Mouse (Mus musculus): ENCODE data around the gene Ly6g6c.
A peak's percentile ranks its signal among the peaks of the same experiment; 100 is the strongest.

The Ly6g6c gene

DNA sequence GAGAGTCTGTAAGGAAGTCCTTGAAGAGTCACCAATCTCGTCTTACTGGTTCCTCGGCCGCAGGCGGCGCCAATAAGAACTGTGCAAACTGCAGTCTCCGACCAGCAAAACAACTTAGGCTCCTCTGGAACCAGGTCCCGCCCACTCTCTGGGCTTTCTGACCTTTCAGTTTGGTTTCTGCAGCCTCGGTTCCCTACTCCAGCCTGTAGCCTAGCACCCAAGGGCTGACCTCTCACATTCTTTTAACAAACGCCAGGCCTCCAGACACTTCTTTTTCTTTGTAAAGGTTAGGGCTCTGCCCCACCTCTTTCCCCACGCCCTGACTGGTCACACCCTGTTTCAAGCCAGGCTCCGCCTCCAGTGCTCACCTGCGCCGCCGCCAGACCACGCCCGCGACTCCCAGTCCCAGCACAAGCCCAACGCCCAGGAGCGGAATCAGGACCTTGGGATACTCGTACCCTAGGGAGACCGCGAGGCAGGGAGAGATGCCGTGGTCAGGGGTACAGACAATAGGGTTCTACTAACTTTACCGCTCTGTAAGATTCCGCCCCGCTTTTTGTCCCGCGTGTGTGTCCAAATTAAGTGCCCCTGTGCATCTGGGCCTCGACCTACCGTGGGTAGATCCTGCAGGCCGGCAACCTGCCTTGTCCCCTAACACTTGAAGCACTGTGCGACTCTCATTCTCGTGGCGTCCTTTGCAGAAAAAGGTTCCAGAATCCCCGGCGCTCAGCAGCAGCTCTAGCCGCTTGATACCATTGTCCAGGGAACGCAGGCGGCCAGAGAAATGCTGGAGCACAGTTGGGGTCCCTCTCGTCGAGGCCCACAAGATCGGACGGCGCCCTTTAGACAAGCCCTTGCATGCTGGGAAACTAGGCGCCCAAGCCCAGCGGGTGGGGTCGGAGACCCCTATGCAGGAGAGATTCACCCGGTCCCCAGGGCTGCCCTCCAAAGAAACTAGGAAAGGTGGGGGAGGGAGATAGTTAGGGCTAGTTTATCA lies at the start of gene Ly6g6c:
Ly6g6c (plus strand) TSS at position 438 of the 997 bp plus-strand sequence.
- DNase-seq (ENCODE audit: low spot score in 2 of 2), result no peak

- DNase-seq (ENCODE audit: low spot score in 2 of 2), result no peak
These were observed 48.8 kb upstream of the Ly6g6c start, which contains the start of gene Vwa7 for GRCm38 (mm10) chr17:35016376-35016775. Gene Vwa7 (plus strand): TSS chr17:35016579.

DNA sequence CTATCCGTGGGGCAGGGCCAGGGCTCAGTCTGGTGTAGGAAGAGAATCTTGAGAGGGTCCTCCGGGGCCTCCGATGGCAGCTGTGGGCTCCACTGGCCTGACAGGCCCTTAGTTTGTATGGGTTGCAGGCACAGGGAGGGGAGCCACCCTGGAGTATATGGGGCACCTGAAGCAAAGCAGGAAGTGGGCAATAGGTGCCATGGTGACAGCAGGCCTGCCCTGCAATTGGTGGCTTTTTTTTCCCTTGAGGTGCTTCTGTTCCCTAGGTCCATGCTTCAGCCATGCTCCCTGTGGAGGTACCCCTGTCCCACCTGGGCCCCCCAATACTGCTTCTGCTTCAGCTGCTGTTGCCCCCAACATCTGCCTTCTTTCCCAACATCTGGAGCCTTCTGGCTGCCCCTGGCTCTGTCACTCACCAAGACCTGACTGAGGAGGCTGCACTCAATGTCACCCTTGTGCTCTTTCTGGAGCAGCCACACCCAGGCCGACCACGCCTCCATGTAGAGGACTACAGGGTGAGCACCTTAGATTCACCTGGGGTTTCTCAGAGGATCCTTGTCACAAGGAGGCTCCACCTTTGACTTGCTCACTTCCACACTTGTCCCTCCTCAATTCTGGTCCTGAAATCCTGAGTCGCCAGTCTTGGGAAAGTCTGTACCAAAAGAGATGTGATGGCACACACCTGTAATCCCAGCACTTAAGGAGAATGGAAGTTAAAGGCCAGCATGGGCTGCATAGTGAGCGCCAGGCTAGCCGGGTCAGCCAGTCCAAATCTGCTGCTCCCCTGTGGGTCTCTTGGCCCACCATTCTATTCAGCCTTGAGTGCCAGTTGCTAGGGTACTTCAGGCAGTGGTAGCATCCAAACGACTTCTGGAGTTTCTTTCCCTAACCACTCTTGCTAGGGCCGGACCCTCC lies 48.1 kb upstream of the Ly6g6c start:
- no peak for DNase-seq (ENCODE audit: low spot score in 2 of 2)

GRCm38 (mm10) chr17:35017706-35018030 lies 47.5 kb upstream of the Ly6g6c start:
- no peak for DNase-seq (ENCODE audit: low spot score in 2 of 2)

- DNase-seq (ENCODE audit: low spot score in 2 of 2), result no peak
These were observed 47.0 kb upstream of the Ly6g6c start for GRCm38 (mm10) chr17:35018171-35018570.

DNA sequence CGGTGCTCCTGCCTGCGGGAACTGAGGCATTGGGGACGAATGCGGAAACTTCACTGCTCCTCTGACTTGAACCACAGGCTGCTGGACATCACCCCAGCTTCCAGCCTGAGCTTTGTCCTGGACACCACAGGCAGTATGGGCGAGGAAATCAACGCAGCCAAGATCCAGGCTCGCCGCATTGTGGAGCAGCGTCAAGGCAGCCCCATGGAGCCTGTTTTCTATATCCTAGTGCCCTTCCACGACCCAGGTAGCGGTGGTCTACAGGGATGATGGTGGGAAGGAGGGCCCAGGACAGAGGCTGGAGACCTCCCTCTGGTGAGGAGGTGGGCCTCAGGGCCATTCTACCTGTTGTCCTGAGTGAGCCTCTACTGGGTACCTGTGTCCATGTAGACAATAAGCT lies 45.3 kb upstream of the Ly6g6c start:
- DNase-seq (ENCODE audit: low spot score in 2 of 2), result no peak

DNA sequence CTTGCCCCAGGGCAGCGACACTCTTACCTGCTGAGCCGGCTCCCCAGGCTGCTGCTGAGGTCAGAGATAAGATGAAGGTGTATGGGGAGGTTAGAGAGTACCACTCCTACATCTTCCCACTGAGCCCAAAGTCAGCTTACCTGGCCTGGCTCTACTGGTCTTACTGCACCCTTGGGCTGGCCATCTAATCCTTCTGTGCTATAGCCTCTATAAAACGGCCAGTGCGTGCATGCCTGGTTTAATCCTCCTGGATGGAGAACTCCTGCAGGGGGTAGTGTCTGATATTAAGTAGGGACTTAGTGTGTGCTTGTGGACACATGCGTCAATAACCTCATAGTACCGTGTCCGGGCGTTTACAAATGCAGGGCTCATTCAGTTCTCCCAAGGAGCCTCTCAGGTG lies 44.6 kb upstream of the Ly6g6c start:
- no peak for DNase-seq (ENCODE audit: low spot score in 2 of 2)

DNA sequence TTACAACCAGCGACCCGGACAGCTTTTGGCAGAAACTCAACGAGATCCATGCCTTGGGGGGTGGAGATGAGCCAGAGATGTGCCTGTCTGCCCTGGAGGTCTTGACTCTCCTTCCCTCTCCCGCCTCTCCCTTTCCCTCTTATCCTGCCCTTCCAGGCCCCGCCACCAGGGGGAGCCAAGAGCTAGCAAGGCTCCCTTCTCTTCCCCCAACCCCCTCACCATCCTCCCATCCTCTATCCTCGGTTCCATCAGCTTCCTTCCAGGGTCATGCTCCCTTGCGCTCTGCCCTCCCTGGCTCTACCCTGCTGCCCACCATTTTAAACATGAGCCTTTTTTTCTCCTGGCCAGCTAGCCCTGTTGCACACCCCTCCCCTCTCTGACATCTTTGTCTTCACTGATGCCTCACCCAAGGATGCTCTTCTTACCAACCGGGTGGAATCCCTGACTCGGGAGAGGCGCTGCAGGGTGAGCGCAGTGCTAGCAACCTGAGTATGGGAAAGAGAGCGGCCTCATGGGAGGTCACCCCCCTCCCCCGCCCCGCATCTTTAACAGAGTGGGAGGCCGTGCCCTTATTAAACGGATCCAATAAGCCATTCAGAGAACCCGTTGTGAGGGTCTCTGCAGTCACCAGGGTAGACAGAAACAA lies 43.9 kb upstream of the Ly6g6c start:
- peak; percentile 88 to 91 for DNase-seq (ENCODE audit: low spot score in 2 of 2)

GRCm38 (mm10) chr17:35021842-35022477 lies 43.2 kb upstream of the Ly6g6c start:
- no peak for DNase-seq (ENCODE audit: low spot score in 2 of 2)

GRCm38 (mm10) chr17:35022541-35023060 lies 42.6 kb upstream of the Ly6g6c start:
- no peak for DNase-seq (ENCODE audit: low spot score in 2 of 2)

- no peak for DNase-seq (ENCODE audit: low spot score in 2 of 2)
These were observed 42.0 kb upstream of the Ly6g6c start for GRCm38 (mm10) chr17:35023221-35023620.

DNA sequence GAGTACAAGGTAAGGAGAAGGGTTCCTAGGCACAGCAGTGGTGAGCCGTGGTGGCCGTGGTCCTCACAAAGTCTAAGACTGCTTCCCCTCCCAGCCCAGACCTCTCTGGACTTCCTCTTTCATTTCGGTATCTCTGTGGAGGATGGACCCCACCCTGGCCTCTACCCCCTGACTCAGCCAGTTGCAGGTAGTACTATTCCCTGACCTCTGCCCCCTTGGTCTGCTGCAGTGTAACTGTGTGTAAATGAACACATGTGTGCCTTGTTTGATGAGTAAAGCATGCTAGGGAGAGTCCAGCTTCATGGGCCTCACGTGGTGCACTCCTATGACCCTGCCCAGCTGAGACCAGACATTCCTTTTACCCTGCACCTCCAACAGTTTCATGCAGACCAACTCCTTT lies 41.4 kb upstream of the Ly6g6c start:
- DNase-seq (ENCODE audit: low spot score in 2 of 2), result no peak

DNA sequence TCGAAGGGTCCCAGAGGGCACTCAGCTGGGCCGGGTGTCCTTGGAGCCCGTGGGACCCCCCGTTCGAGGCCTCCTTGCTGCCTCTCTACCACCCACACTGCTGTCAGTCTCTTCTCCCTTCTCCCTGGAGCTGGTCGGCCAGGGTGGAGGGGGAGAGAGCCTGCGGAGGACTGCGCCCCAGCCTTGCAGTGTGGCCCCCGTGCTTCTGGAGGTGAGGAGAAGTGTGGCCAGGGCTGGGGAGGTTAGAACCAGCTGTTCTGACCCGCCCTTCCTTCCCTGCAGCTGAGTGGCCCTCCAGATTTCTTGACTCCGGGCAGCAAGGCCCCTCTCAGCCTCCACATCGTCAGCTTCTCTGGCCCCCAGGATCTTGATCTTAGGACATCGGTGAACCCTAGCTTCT lies 40.9 kb upstream of the Ly6g6c start:
- no peak for DNase-seq (ENCODE audit: low spot score in 2 of 2)

DNA sequence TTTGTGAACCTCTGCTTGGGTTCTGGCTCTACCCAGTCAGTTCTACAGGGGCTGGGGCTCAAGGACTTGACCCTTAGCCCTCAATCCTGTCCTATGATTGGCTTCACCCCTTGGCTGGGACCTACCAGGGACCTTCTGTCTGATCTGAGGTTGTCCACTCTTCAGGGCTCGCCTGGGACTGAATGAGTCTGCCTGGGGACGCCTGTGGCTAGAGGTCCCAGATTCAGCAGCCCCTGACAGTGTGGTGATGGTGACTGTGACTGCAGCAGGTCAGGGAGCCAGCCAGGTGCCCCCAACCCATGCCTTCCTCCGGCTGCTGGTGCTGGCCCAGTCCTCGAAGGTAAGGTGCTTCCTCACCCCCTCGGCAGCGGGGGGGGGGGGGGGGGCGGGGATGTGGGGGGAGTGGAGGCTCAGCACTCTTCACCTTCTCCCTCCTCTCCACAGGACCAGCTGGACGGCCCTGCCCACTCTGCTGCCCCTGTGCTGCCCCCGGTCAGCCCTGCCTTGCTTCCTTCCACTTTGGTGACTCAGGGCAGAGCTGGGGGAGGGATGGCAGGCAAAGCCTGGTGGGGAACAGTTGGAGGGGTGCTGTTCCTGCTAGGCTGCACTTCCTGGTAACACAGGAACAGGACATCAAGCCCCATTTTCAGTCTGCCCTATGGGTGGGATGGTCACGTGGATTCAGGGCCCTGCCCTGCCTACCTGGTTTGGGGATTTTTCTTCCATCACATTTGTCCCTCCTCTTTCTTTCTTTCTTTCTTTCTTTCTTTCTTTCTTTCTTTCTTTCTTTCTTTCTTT lies 40.3 kb upstream of the Ly6g6c start:
- DNase-seq (ENCODE audit: low spot score in 2 of 2), result no peak

DNA sequence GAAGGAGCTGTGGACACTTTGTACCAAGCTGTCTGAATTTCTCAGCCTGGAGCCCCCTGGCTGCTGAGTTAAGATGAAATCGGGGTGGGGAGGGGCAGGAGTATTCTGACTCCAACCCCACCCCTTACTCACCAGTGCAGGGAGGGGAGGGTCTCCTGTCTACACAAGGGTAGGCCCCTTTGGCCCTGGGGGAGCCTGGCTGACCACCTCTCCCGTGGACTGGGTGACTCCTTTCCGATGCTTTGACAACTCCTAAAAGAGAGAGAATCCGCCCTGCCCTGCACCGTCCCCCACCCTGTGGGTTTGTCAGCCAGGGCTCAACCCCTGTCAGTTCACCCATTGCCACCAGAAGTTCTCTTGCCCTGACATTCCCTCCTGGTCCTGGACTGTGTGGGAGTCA lies 39.0 kb upstream of the Ly6g6c start:
- DNase-seq (ENCODE audit: low spot score in 2 of 2), result no peak

DNA sequence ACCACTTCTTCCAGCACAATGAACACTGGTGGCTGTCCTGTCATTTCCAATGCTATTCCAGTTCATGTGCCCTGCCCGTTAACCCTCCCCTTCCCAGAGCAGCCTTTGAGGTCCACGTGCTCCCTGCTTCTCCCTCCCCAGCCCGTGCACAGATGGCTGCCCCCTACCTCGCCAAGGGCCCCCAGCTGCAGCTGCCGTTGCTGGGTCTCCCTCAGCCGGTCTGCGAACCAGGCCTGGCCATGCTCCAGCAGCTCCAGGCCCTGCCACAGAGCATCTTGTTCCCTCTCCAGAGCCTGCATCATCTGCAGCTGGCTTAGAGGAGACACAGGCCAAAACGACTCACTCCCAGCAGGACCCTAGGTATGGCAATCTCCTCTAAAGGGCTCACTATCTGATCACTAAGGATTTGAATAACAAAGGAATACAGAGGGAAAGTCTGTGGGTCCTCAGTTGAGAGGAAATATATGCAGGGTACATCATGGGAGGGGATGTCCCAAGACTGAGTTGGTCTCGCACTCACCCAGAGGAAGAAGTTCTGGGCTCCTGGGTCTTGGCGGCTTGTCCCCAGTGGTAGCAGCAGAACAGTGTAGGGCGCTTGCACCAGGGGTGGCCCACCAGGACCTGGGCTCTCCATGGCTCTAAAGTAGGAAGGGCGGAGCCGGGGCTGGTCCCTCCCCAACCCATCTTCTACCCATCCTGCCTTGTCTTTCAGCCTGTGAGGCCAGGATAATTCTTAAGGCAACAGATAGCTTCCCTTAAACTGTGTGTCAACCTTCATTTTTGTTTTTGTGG lies 37.7 kb upstream of the Ly6g6c start, which contains the start of gene Sapcd1:
Sapcd1 (minus strand) TSS at position 740 of the 792 bp plus-strand sequence.
- no peak for DNase-seq (ENCODE audit: low spot score in 2 of 2)

GRCm38 (mm10) chr17:35028315-35028714 lies 36.9 kb upstream of the Ly6g6c start:
- no peak for DNase-seq (ENCODE audit: low spot score in 2 of 2)

- DNase-seq (ENCODE audit: low spot score in 2 of 2), result no peak
These were observed 35.3 kb upstream of the Ly6g6c start for GRCm38 (mm10) chr17:35029691-35030532.

- DNase-seq (ENCODE audit: low spot score in 2 of 2), result no peak
These were observed 33.9 kb upstream of the Ly6g6c start for GRCm38 (mm10) chr17:35031272-35031671.

All from right cerebral cortex, adult 2 months (tissue).